Mouse (Mus musculus) limb, embryonic 12.5 days (tissue): ENCODE data around the gene Stim1. TPM values are rescaled to one million over a fixed set of nuclear protein-coding genes. Genes with fewer than 3 reads are reported as not detected.
"Not testable (repeated sequence)": the region's sequence is repeated elsewhere in the genome, so short reads cannot be mapped to it uniquely, and the experiment has no call there.

ENCODE experiments used
- ATAC-seq: fragments of 200-750 bp; cut with Nextera tagmentation; 2 replicates; pipeline ENCODE4 v1.8.0; 2017; ENCODE audit warnings: low read depth, moderate TSS enrichment; ENCODE audit not compliant: insufficient number of reproducible peaks, insufficient read depth, low FRiP score, low TSS enrichment
- H3K27ac ChIP-seq: fragments of 300-500 bp; sonication (generic); 2 replicates; pipeline ENCODE4 v1.5.1; 2016; ENCODE audit warnings: mild to moderate bottlenecking, moderate library complexity
- H3K27me3 ChIP-seq: fragments of 300-500 bp; sonication (generic); 2 replicates; pipeline ENCODE4 v1.6.1; 2016; ENCODE audit warnings: mild to moderate bottlenecking, moderate library complexity
- H3K36me3 ChIP-seq: fragments of 300-500 bp; sonication (generic); 2 replicates; pipeline ENCODE4 v1.6.1; 2016; ENCODE audit warnings: mild to moderate bottlenecking, moderate library complexity
- H3K4me1 ChIP-seq: fragments of 300-500 bp; sonication (generic); replicated peaks from 2 replicates; pipeline ENCODE4 v1.6.1; 2016
- H3K4me2 ChIP-seq: fragments of 300-500 bp; sonication (generic); 2 replicates; pipeline ENCODE4 v1.6.1; 2016; ENCODE audit warnings: mild to moderate bottlenecking, moderate library complexity
- H3K4me3 ChIP-seq: fragments of 300-500 bp; sonication (generic); replicated peaks from 2 replicates; pipeline ENCODE4 v1.5.1; 2016; ENCODE audit warnings: mild to moderate bottlenecking
- H3K9ac ChIP-seq: fragments of 300-500 bp; sonication (generic); replicated peaks from 2 replicates; pipeline ENCODE4 v1.6.1; 2016; ENCODE audit warnings: mild to moderate bottlenecking, moderate library complexity
- H3K9me3 ChIP-seq: fragments of 300-500 bp; sonication (generic); 2 replicates; pipeline ENCODE4 v1.6.1; 2016; ENCODE audit warnings: mild to moderate bottlenecking, moderate library complexity
- WGBS: fragments of 180-500 bp; shearing (Covaris S2); methylation state at CpG from one replicate; pipeline ENCODE4 v1.1.7; 2016; 5-methylcytosine and 5-hydroxymethylcytosine counted together
- polyA plus RNA-seq: library from polyadenylated mRNA; unstranded; fragments of >200 nt; fragmentation: Nextera tagmentation; extraction: Ambion mirVana; gene quantifications from 2 replicates; pipeline ENCODE4 v1.2.1, GENCODE M21; 2016

Gene Stim1
- polyA plus RNA-seq, 1 experiment from 2014 or later = 17.7 TPM

DNA sequence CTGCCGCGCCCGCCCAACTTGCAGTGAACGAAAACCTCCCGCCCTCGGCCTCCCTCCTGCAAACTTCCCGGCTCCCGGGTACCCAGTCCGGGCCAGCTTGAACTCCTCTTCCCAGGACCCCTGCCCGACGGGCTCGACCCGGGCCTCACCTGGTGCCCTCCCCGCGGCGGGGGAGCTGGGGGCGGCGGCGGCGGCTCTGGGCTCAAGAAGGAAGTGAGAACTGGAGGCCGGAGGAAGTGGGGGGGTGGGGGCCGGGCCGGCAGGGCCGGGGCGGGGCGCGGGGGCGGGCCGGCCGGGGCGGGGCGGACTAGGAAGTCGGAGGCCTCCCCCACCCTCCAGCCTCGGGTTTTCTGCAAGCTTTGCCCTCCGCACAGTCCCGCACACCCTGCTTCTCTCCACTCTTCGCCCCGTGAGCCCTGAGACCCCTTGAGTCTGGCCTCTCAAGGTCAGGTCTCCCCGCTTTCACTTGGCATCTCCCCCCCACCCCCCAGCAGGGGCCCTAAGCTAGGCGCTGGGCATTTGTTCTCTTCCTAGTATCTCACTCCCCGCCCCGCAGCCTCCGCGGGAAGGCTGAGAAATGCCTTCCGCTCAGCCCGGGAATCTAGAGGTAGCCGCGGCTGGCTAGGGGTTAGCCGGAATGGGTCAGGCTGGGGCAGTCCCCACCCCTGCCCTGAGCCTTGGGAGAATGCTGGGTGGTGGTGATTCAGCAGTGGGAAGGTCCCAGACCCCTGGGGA lies 17.5 kb upstream of the Stim1 start:
- WGBS = under 1% methylated on average over 47 of the region's 49 CpGs
- peak overlapping the region; percentile 98 for H3K27ac ChIP-seq
- ATAC-seq = peak; percentile 83
- H3K4me1 ChIP-seq = peaks cover 41% of the 10 kb centered on the region
- H3K4me2 ChIP-seq = peak overlapping the region; percentile 86
- H3K27me3 ChIP-seq = no peaks in the 10 kb centered on the region
- H3K36me3 ChIP-seq = no peaks in the 10 kb centered on the region
- peak overlapping the region; percentile 89 for H3K9ac ChIP-seq
- peak overlapping the region; percentile 82 for H3K4me3 ChIP-seq
- H3K9me3 ChIP-seq = no peaks in the 10 kb centered on the region

GRCm38 (mm10) chr7:102250631-102251214 lies 16.9 kb upstream of the Stim1 start:
- 1% methylated on average over 33 of the region's 33 CpGs for WGBS

GRCm38 (mm10) chr7:102253631-102254030 lies 14.0 kb upstream of the Stim1 start:
- Histone ChIP-seq H3K27ac (no peak overlapping the region), H3K4me3 (no peak overlapping the region), H3K9me3 (no peaks in the 10 kb centered on the region), H3K4me2 (no peak overlapping the region), H3K36me3 (no peaks in the 10 kb centered on the region), H3K4me1 (peaks cover 8% of the 10 kb centered on the region), H3K9ac (no peak overlapping the region), H3K27me3 (no peaks in the 10 kb centered on the region)
- WGBS = 88% methylated on average over 1 of the region's 1 CpGs
- no peak for ATAC-seq

More at GRCm38 (mm10) chr7:102250631-102251214, 16.9 kb upstream of the Stim1 start:
- peak overlapping the region; percentile 82 for H3K4me3 ChIP-seq
- no peaks in the 10 kb centered on the region for H3K36me3 ChIP-seq
- H3K9me3 ChIP-seq = no peaks in the 10 kb centered on the region
- ATAC-seq = peak; percentile 39; the same call in 1 of the 2 replicates
- peak overlapping the region; percentile 89 for H3K9ac ChIP-seq
- H3K27me3 ChIP-seq = no peaks in the 10 kb centered on the region
- H3K4me2 ChIP-seq = peak overlapping the region; percentile 86
- peaks cover 37% of the 10 kb centered on the region for H3K4me1 ChIP-seq
- H3K27ac ChIP-seq = peak overlapping the region; percentile 98

GRCm38 (mm10) chr7:102255954-102256353 lies 11.7 kb upstream of the Stim1 start, which contains the start of gene Rhog:
Gene Rhog (minus strand): TSS chr7:102256054.
- no peaks in the 10 kb centered on the region for H3K36me3 ChIP-seq
- H3K9ac ChIP-seq = no peak within 1 kb of the TSS
- H3K27me3 ChIP-seq = no peaks in the 10 kb centered on the region
- no peaks in the 10 kb centered on the region; the same call in 1 of the 2 replicates for H3K4me1 ChIP-seq
- no peak within 1 kb of the TSS for H3K4me3 ChIP-seq
- H3K4me2 ChIP-seq = no peak within 1 kb of the TSS
- H3K9me3 ChIP-seq = no peaks in the 10 kb centered on the region
- no peak within 1 kb of the TSS for H3K27ac ChIP-seq
- 77% methylated on average over 3 of the region's 3 CpGs for WGBS
- no peak for ATAC-seq

DNA sequence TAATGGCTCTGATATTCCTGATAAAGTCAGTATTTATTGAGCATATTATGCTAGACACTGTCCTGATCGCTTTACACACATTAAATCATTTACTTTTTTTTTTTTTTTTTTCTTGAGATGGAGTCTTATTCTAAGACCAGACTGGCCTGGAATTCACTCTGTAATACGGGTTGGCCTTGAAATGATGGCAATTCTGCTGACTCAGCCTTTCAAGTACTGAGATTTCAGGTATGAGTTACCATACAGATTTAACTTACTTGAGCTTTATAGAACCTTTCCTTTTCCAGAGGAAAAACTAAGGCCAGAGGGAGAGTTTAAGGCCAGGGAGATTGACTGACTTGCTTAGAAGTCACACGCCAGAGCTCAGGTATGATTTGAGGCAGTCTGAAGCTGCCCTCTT lies 11.0 kb upstream of the Stim1 start:
- H3K27ac ChIP-seq = no peak overlapping the region
- no peaks in the 10 kb centered on the region for H3K9me3 ChIP-seq
- H3K27me3 ChIP-seq = no peaks in the 10 kb centered on the region
- H3K4me2 ChIP-seq = no peak overlapping the region
- H3K9ac ChIP-seq = no peak overlapping the region
- WGBS = 91% methylated on average over 3 of the region's 3 CpGs
- no peaks in the 10 kb centered on the region for H3K4me1 ChIP-seq
- no peak overlapping the region for H3K4me3 ChIP-seq
- H3K36me3 ChIP-seq = no peaks in the 10 kb centered on the region
- no peak for ATAC-seq

- Histone ChIP-seq H3K4me2 (no peak overlapping the region), H3K27ac (no peak overlapping the region), H3K36me3 (no peaks in the 10 kb centered on the region), H3K4me1 (no peaks in the 10 kb centered on the region), H3K4me3 (no peak overlapping the region), H3K9me3 (no peaks in the 10 kb centered on the region), H3K27me3 (no peaks in the 10 kb centered on the region), H3K9ac (no peak overlapping the region)
- no peak for ATAC-seq
- 24% methylated on average over 4 of the region's 4 CpGs for WGBS
Measured at GRCm38 (mm10) chr7:102258189-102258588, 9.4 kb upstream of the Stim1 start.

DNA sequence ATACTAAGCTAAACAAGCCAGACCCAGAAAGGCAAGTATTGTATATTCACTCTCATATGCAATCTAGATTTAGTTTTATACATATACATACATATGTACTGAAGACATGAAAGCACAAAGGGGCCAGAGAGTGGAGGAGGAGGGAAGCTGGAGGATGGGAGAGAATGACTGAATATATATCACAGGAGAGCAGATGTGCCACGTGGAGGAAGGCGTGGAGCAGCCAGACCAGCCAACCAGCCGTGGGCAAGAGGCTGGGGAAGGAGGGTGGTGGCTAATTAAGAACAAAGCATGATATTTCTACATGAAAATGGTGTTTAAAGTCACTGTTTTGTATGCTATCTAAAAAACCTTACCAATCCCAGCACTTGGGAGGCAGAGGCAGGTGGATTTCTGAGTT lies 8.9 kb upstream of the Stim1 start:
- no peak for ATAC-seq
- H3K4me1 ChIP-seq = no peaks in the 10 kb centered on the region
- no peak overlapping the region for H3K4me3 ChIP-seq
- no peaks in the 10 kb centered on the region for H3K36me3 ChIP-seq
- no peak overlapping the region for H3K4me2 ChIP-seq
- H3K27me3 ChIP-seq = no peaks in the 10 kb centered on the region
- H3K9me3 ChIP-seq = no peaks in the 10 kb centered on the region
- WGBS = 78% methylated on average over 3 of the region's 3 CpGs
- no peak overlapping the region for H3K9ac ChIP-seq
- no peak overlapping the region for H3K27ac ChIP-seq

DNA sequence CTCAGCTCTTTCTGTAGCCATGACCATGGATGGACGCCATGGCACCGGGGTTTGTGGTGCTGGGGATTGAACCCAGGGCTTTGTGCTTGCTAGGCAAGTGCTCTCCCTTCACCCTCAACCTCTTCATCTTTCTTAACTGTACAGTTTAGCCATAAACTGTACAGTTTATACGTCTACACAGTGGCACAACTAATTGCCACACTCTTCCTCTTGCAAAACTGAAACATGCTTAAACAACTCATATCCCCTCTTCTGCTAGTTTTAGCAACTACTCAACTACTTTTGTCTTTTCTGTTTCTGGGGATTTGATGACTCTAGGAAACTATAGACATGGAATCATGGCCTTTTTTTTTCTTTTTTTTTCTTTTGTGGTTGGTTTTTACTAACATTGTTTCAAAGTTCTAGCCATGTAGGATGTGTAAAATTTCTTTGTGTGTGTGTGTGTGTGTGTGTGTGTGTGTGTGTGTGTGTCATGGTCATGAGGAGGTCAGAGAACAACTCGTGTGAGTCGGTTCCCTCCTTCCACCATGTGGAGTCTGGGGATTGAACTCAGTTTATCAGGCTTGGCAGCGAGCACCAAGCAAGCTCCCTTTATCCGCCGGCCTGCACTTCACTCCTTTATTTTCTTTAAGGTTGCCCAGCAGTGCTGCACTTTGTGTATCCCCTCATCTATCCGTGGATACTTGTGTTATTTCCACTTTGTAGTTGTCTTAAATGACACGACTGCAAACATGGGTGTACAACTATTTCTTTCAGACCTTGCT lies 7.7 kb upstream of the Stim1 start:
- ATAC-seq = no peak

DNA sequence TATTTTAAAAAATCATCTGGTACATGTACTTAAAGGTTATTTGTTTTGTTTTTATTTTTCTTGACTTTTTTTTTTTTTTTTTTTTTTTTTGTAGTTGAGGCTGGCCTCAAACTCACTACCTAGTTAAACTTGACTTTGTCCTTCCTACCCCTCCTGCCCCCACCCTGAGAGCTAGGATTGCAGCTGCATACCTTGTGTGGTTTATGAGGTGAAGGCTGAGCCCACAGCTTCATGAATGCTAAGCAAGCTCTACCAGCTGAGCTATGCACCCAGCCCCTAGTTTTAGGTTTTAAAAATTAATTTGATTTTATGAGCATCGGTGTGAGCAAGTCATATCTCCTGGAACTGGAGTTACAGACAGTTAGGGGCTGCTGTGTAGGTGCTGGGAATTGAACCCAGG lies 7.1 kb upstream of the Stim1 start:
- no peak for ATAC-seq
- no peak overlapping the region for H3K9ac ChIP-seq
- H3K9me3 ChIP-seq = no peaks in the 10 kb centered on the region
- H3K4me3 ChIP-seq = no peak overlapping the region
- 81% methylated on average over 1 of the region's 1 CpGs for WGBS
- no peak overlapping the region for H3K4me2 ChIP-seq
- H3K4me1 ChIP-seq = no peaks in the 10 kb centered on the region
- no peaks in the 10 kb centered on the region for H3K27me3 ChIP-seq
- no peak overlapping the region for H3K27ac ChIP-seq
- H3K36me3 ChIP-seq = no peaks in the 10 kb centered on the region

More for the DNA sequence above, 7.7 kb upstream of the Stim1 start:
- H3K36me3 ChIP-seq = no peaks in the 10 kb centered on the region
- H3K4me2 ChIP-seq = no peak overlapping the region
- no peaks in the 10 kb centered on the region for H3K27me3 ChIP-seq
- H3K4me1 ChIP-seq = no peaks in the 10 kb centered on the region
- no peak overlapping the region for H3K9ac ChIP-seq
- H3K27ac ChIP-seq = no peak overlapping the region
- 83% methylated on average over 10 of the region's 10 CpGs for WGBS
- no peak overlapping the region for H3K4me3 ChIP-seq
- no peaks in the 10 kb centered on the region for H3K9me3 ChIP-seq

DNA sequence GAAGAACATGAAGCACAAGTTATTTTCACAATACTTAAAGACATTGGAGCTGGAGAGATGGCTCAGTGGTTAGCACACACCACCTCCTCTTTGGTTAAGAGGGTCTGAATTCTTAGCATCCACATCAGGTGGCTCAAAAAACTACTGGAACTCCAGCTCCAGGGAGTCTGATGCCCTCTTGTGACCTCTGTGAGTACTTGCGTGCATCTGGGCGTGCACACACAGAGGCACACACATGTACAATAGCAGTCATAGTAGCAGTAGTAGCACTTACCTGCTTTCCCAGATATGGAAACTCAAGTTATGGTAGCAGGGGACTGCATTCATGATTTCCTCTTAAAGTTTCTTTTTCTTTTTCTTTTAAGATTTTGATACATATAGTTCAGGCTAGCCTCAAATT lies 4.6 kb upstream of the Stim1 start:
- ATAC-seq = no peak

DNA sequence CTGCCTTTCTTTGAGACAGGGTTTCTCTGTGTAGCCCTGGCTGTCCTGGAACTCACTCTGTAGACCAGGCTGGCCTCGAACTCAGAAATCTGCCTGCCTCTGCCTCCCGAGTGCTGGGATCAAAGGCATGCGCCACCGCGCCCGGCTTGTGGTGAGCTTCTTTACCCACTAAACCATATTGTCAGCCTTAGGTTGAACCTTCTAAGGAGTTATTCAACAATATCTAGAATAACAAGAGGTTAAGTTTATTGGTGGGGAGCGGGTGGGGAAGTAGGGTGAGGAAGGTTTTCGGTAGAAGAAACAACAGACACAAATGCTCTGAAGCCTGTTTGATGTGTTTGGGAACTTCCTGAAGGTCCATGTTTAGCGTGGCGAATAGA lies 1.6 kb upstream of the Stim1 start:
- not testable (repeated sequence) for H3K27ac ChIP-seq, H3K27me3 ChIP-seq, H3K9ac ChIP-seq, H3K4me1 ChIP-seq, H3K9me3 ChIP-seq, H3K4me2 ChIP-seq, ATAC-seq, H3K4me3 ChIP-seq, H3K36me3 ChIP-seq
- WGBS = 91% methylated on average over 10 of the region's 10 CpGs

More for the DNA sequence above, 4.6 kb upstream of the Stim1 start:
- Histone ChIP-seq H3K4me2 (no peak overlapping the region), H3K9me3 (no peaks in the 10 kb centered on the region), H3K4me1 (no peaks in the 10 kb centered on the region), H3K36me3 (no peaks in the 10 kb centered on the region), H3K27ac (no peak overlapping the region), H3K9ac (no peak overlapping the region), H3K27me3 (no peaks in the 10 kb centered on the region), H3K4me3 (no peak overlapping the region)
- 85% methylated on average over 2 of the region's 2 CpGs for WGBS
